Mouse (Mus musculus) layer of hippocampus, adult 9-10 months (tissue): ENCODE results near the gene Zfp940.

Source experiments
- DNase-seq: peaks from one replicate; pipeline ENCODE4 v3.0.0; 2022; ENCODE audit warnings: low spot score

Zfp940 gene

GRCm38 (mm10) chr7:29807046-29807445 lies 46.4 kb downstream of the Zfp940 start:
- no peak for DNase-seq

- DNase-seq = no peak
These were observed 60.6 kb downstream of the Zfp940 start for GRCm38 (mm10) chr7:29792906-29793305.

- no peak for DNase-seq
These were observed 67.6 kb downstream of the Zfp940 start for GRCm38 (mm10) chr7:29785888-29786287.

- no peak for DNase-seq
These were observed 68.4 kb downstream of the Zfp940 start for GRCm38 (mm10) chr7:29785023-29785422.

GRCm38 (mm10) chr7:29783871-29784551 lies 69.5 kb downstream of the Zfp940 start, which contains the start of gene Zfp30:
Zfp30 (plus strand) TSS chr7:29783998.
- DNase-seq = peak; percentile 57
